Mouse (Mus musculus) forebrain, embryonic 11.5 days (tissue): Measurements from ENCODE around the gene Sap30bp. TPM values are rescaled to one million over a fixed set of nuclear protein-coding genes. Genes with fewer than 3 reads are reported as not detected.
A peak's percentile ranks its signal among the peaks of the same experiment; 100 is the strongest.

Source experiments
- ATAC-seq: fragments of 200-750 bp; cut with Nextera tagmentation; replicated peaks from 2 replicates; pipeline ENCODE4 v1.8.0; 2017; ENCODE audit warnings: moderate TSS enrichment; ENCODE audit not compliant: low FRiP score
- DNase-seq: peaks from one replicate; pipeline ENCODE4 v3.0.0-alpha.2; 2017; ENCODE audit warnings: low spot score
- H3K27ac ChIP-seq: fragments of 300-500 bp; sonication (generic); 2 replicates; pipeline ENCODE4 v1.5.1; 2014; ENCODE audit warnings: low read depth, low read length
- H3K27me3 ChIP-seq: fragments of 300-500 bp; sonication (generic); 2 replicates; pipeline ENCODE4 v1.6.1; 2014; ENCODE audit warnings: mild to moderate bottlenecking, low read length, mixed read lengths; ENCODE audit not compliant: control insufficient read depth, insufficient read depth
- H3K36me3 ChIP-seq: fragments of 300-500 bp; sonication (generic); 2 replicates; pipeline ENCODE4 v1.6.1; 2014; ENCODE audit warnings: mild to moderate bottlenecking, low read length, moderate library complexity, mixed read lengths; ENCODE audit not compliant: control insufficient read depth, insufficient read depth
- H3K4me1 ChIP-seq: fragments of 300-500 bp; sonication (generic); replicated peaks from 2 replicates; pipeline ENCODE4 v1.6.1; 2014; ENCODE audit warnings: low read length, mixed read lengths; ENCODE audit not compliant: control insufficient read depth, insufficient read depth
- H3K4me2 ChIP-seq: fragments of 300-500 bp; sonication (generic); 2 replicates; pipeline ENCODE4 v1.6.1; 2014; ENCODE audit warnings: low read depth, mild to moderate bottlenecking, low read length, moderate library complexity, mixed read lengths; ENCODE audit not compliant: severe bottlenecking
- H3K4me3 ChIP-seq: fragments of 300-500 bp; sonication (generic); 2 replicates; pipeline ENCODE4 v1.5.1; 2014; ENCODE audit warnings: low read depth, low read length
- H3K9ac ChIP-seq: fragments of 300-500 bp; sonication (generic); 2 replicates; pipeline ENCODE4 v1.6.1; 2014; ENCODE audit warnings: low read length
- H3K9me3 ChIP-seq: fragments of 300-500 bp; sonication (generic); 2 replicates; pipeline ENCODE4 v1.6.1; 2016; ENCODE audit warnings: low read length, mixed read lengths; ENCODE audit not compliant: control insufficient read depth
- WGBS: fragments of 180-500 bp; shearing (Covaris S2); extraction: QIAGEN DNeasy Blood & Tissue Kit; methylation state at CpG from one replicate; pipeline ENCODE4 v1.1.7; 2014; 5-methylcytosine and 5-hydroxymethylcytosine counted together
- polyA plus RNA-seq: library from polyadenylated mRNA; unstranded; fragments of >200 nt; fragmentation: Nextera tagmentation; extraction: Ambion mirVana; gene quantifications from 2 replicates; pipeline ENCODE4 v1.2.1, GENCODE M21; 2014

Gene Sap30bp
- polyA plus RNA-seq, 1 experiment from 2014 or later, result 55.2 TPM

DNA sequence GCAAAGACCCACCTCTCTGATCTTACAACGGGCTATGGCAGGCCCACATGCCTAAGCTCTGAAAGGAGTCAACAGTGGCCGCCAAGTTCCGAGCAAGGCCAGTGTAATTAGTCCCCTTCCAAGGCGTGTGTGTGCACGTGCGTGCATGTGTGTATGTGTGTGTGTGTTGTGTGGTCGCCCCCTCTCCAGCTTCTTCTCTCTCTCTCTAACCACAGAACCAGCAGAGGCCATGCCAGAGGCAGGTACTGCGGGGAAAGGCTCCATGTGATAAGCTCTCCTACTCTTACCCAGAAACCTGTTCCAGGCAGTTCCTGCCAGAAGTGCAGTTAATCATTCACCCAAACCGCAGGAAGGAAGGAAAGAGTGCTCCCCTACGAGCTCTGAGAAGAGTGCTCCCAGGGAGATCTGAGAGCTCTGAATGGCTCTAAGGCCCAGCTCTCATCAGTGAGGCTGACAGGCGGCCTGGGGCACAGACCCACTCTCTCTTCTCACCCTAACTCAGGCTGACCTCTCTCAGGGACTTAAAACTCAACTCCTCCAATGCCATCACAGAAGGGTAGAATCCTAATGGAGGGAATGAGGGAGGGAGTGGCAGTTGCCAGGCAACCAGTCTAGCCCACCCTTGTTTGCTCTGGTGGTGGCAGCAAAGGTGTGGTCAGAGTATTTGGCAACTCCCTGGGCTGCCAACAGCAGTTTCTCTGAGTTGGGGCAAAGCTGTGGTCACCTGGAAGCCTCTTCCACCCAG, 21.3 kb upstream of the Sap30bp start, which contains the start of gene Smim6:
TSS of gene Smim6 (plus strand) at position 386 of the 745 bp plus-strand sequence.
- Histone ChIP-seq H3K4me3 (no peak within 1 kb of the TSS), H3K4me2 (no peak within 1 kb of the TSS), H3K9ac (no peak within 1 kb of the TSS), H3K27ac (no peak within 1 kb of the TSS), H3K36me3 (no peaks in the 10 kb centered on the region), H3K4me1 (no peaks in the 10 kb centered on the region), H3K27me3 (no peaks in the 10 kb centered on the region), H3K9me3 (no peaks in the 10 kb centered on the region)
- no peak for DNase-seq
- WGBS, result 90% methylated on average over 11 of the region's 11 CpGs
- no peak for ATAC-seq

DNA sequence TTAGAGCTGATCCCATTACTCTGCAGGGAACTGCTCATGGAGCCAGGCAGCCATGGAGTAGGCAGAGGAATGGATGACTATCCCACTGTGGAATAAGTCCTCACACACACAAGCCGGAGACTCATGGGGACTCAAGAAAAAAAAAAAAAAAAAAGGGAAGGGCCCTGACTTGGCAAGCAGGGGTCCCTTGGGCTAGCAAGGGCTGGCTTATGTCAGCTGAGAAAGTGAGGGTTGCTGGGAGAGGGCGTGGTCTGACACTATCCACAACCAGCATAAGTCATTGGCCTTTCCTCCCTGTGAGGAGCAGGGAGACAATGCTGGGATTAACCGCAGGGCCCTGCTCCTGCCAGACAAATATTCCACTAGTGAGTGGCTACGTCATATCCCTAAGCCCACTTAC, 16.5 kb upstream of the Sap30bp start:
- H3K4me1 ChIP-seq, result no peaks in the 10 kb centered on the region
- no peak overlapping the region for H3K4me3 ChIP-seq
- no peak for DNase-seq
- no peak overlapping the region for H3K9ac ChIP-seq
- H3K27me3 ChIP-seq, result no peaks in the 10 kb centered on the region
- 94% methylated on average over 4 of the region's 4 CpGs for WGBS
- ATAC-seq, result no peak
- no peak overlapping the region for H3K27ac ChIP-seq
- no peaks in the 10 kb centered on the region for H3K36me3 ChIP-seq
- H3K9me3 ChIP-seq, result no peaks in the 10 kb centered on the region
- no peak overlapping the region for H3K4me2 ChIP-seq

DNA sequence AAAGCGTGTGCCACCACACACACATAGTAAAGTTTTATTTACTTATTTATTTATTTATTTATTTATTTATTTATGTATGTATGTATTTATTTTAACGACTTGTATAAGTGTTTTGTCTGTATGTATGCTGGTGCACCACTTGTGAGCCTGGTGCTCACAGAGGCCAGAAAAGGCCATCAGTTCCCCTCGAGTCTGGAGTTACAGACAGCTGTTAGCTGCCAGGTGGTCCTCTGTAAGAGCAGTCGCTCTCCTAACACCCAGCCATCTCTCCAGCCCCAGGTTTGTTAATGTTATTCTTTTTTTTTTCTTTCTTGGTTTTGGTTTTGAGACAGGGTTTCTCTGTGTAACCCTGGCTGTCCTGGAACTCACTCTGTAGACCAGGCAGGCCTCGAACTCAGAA, 14.4 kb upstream of the Sap30bp start:
- DNase-seq, result no peak
- no peak overlapping the region for H3K9ac ChIP-seq
- no peak overlapping the region for H3K27ac ChIP-seq
- 90% methylated on average over 5 of the region's 5 CpGs for WGBS
- H3K4me2 ChIP-seq, result no peak overlapping the region
- no peak overlapping the region for H3K4me3 ChIP-seq
- no peak for ATAC-seq
- no peaks in the 10 kb centered on the region for H3K36me3 ChIP-seq
- H3K9me3 ChIP-seq, result no peaks in the 10 kb centered on the region
- H3K4me1 ChIP-seq, result no peaks in the 10 kb centered on the region
- no peaks in the 10 kb centered on the region for H3K27me3 ChIP-seq

DNA sequence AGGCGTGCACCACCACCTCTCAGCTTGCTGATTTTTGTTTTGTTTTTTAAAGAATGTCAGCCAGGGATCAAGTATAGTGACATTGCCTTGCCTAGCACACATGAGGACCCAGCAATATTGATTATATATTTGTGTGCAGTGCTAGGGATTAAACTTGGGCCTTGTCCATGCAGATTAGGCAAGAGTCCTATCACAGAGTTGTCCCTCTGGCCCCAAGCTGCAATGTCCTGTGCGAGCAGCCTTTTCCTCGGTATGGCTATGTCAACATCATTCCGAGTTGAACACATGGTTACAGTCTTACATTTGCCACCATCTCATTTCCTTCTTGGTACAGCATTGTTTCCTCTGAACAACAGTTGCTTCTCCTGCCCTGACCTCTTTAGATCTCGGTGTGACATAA, 14.0 kb upstream of the Sap30bp start:
- no peak overlapping the region for H3K4me2 ChIP-seq
- no peak overlapping the region for H3K4me3 ChIP-seq
- 92% methylated on average over 5 of the region's 5 CpGs for WGBS
- no peaks in the 10 kb centered on the region for H3K4me1 ChIP-seq
- ATAC-seq, result no peak
- DNase-seq, result no peak
- H3K9ac ChIP-seq, result no peak overlapping the region
- H3K36me3 ChIP-seq, result no peaks in the 10 kb centered on the region
- H3K27me3 ChIP-seq, result no peaks in the 10 kb centered on the region
- no peak overlapping the region for H3K27ac ChIP-seq
- no peaks in the 10 kb centered on the region for H3K9me3 ChIP-seq

DNA sequence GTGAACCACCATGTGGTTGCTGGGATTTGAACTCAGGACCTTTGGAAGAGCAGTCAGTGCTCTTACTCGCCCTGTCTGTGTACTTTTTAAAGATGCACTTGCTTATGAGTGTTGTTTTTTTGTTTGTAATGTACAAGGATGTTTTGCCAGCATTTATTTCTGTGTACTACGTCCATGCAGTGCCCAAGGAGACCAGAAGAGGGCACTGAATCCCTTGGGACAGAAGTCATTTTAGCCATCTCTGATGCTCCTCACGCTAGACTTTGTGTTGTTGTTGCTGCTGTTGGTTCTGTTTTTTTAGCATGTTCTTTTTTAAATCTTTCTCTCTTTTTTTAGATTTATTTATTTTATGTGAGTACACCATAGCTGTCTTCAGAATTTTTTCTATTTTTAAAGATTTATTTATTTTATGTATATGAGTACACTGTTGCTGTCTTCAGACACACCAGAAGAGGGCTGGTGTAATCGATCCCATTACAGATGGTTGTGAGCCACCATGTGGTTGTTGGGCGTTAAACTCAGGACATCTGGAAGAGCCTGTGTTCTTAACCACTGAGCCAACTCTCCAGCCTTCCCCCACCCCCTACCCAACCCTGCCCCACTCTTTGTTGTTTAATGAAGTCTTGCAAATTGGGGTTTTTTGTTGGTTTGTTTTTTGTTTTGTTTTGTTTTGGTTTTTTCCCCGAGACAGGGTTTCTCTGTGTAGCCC, 12.8 kb upstream of the Sap30bp start:
- Histone ChIP-seq H3K4me1 (no peaks in the 10 kb centered on the region), H3K9me3 (no peaks in the 10 kb centered on the region), H3K36me3 (no peaks in the 10 kb centered on the region), H3K27ac (no peak overlapping the region), H3K4me2 (no peak overlapping the region), H3K9ac (no peak overlapping the region), H3K4me3 (no peak overlapping the region), H3K27me3 (no peaks in the 10 kb centered on the region)
- ATAC-seq (no peak), DNase-seq (peak; percentile 65)
- WGBS, result 51% methylated on average over 6 of the region's 6 CpGs

DNA sequence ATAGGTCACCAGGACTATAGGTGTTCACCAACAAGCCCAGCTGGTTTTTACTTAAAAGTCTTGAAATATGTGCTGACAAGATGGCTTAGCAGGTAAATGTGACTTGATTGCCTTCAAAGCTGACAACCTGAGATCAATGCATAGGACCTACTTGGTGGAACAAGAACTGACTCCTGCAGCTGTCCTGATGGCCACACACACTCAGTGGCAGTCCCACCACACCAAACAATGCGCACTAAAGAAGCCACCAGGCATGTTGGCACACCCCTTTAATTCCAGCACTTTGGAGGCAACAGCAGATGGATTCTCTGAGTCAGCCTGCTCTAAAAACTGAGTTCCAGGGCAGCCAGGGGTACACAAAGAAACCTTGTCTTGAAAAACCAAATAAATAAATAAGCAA, 11.1 kb upstream of the Sap30bp start:
- no peaks in the 10 kb centered on the region for H3K27me3 ChIP-seq
- H3K9ac ChIP-seq, result no peak overlapping the region
- DNase-seq, result no peak
- no peaks in the 10 kb centered on the region for H3K36me3 ChIP-seq
- no peak overlapping the region for H3K4me2 ChIP-seq
- ATAC-seq, result no peak
- no peak overlapping the region for H3K4me3 ChIP-seq
- no peak overlapping the region for H3K27ac ChIP-seq
- no peaks in the 10 kb centered on the region for H3K4me1 ChIP-seq
- no peaks in the 10 kb centered on the region for H3K9me3 ChIP-seq
- 94% methylated on average over 1 of the region's 1 CpGs for WGBS

DNA sequence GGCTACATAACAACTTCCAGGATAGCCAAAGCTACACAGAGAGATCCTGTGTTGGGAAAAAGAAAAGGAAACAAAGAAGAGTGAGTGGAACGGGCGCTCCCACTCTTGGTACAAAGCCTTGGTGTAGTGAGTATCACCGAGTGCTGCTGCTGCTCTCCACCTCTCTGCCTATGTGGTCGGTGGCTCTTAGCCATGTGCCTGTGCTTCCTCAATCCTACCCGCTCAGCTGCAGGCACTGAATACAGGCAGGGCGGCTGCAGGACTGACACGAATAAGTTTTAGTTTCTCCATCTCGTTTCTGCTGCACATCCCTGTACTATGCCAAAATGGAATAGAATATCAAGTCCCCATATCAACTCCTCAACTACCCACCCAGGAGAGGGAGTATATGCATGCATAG, 4.1 kb upstream of the Sap30bp start:
- WGBS, result 90% methylated on average over 8 of the region's 8 CpGs
- H3K4me2 ChIP-seq, result no peak overlapping the region
- no peak for ATAC-seq
- no peaks in the 10 kb centered on the region for H3K36me3 ChIP-seq
- no peaks in the 10 kb centered on the region for H3K27me3 ChIP-seq
- no peak overlapping the region for H3K4me3 ChIP-seq
- no peak overlapping the region for H3K27ac ChIP-seq
- no peaks in the 10 kb centered on the region for H3K9me3 ChIP-seq
- peaks cover 8% of the 10 kb centered on the region for H3K4me1 ChIP-seq
- no peak overlapping the region for H3K9ac ChIP-seq
- no peak for DNase-seq

DNA sequence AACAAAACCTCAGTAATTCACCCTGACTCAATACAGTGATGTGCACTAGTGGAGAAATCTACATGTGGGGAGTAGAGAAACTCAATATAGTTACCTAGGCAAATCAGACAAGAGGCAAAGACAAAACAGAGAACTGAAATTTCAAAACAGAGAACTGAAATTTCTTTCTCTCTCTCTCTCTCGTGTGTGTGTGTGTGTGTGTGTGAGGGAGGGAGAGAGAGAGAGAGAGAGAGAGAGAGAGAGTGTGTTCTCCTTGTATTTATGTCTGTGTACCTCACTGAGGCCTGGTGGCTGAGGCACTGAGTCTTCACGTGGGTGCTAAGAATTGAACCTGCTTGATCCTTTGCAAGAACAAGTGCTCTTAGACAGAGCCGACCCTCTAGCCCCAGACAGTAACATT, 3.3 kb upstream of the Sap30bp start:
- ATAC-seq, result no peak
- no peak overlapping the region for H3K9ac ChIP-seq

DNA sequence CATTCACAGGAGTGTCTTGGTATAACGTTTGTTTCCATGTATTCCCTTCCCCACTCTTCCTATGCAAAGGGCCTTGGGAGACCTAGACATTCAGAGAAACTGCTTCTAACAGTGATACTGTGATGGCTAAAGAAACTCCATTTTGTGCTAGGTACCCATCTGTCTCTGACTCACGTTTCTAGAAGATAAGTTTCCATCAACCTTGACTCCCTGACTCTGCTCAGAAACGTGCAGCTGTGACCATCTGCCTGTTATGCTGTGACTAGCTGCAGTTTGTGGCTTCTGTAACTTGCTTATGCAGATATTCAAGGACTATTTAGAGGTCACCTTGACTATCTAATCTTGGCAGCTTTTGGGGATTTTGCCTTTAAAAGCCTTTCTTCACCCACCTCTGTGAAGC, 1.8 kb upstream of the Sap30bp start:
- Histone ChIP-seq H3K27ac (no peak overlapping the region), H3K4me2 (no peak overlapping the region), H3K4me1 (peaks cover 14% of the 10 kb centered on the region), H3K9me3 (no peaks in the 10 kb centered on the region), H3K36me3 (no peaks in the 10 kb centered on the region), H3K4me3 (no peak overlapping the region), H3K27me3 (no peaks in the 10 kb centered on the region), H3K9ac (no peak overlapping the region)
- DNase-seq (no peak), ATAC-seq (no peak)
- WGBS, result 79% methylated on average over 3 of the region's 3 CpGs

More for the DNA sequence above, 3.3 kb upstream of the Sap30bp start:
- peaks cover 14% of the 10 kb centered on the region for H3K4me1 ChIP-seq
- no peak overlapping the region for H3K4me2 ChIP-seq
- H3K36me3 ChIP-seq, result no peaks in the 10 kb centered on the region
- no peaks in the 10 kb centered on the region for H3K9me3 ChIP-seq
- no peaks in the 10 kb centered on the region for H3K27me3 ChIP-seq
- no peak overlapping the region for H3K27ac ChIP-seq
- no peak overlapping the region for H3K4me3 ChIP-seq
- no peak for DNase-seq
- 83% methylated on average over 2 of the region's 3 CpGs for WGBS
